Comparison of ENCODE assay signal across 24 mouse cellular contexts in the genomic region with DNA sequence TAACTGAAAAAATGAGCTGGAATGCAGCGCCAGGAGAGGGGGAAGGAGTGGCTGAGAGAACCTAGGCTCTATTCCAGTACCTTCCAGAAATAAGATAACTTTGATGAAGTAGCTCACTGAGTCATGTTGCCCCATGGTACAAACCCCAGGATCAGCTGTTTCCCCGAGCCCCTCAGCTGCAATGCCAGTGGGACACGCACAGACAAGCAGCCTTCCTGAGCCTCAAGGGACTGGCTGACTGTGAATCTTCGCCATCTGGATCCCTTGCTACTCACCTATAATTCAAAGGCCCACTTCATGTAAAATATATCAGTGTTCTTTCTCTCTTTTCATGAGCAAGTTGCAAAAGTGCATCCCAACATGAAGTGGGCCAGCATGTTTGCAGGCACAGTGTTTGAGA.
A peak's percentile ranks its signal among the peaks of the same experiment; 100 is the strongest.
DNase-seq lines count a peak whose midpoint lies in the region; ATAC-seq and TF ChIP-seq lines count a peak whose summit lies in the region.
"Had no signal": no experiment of that assay in that cellular context is flagged by ENCODE, and none has a peak within 500 bp of the region (broad histone marks: within the 10 kb centered on the region; RNA-seq: fewer than 3 reads in every experiment).

No protein-coding gene starts in this region.

- H3K27me3 ChIP-seq in embryonic facial prominence, embryonic 14.5 days (replicated peaks; ENCODE audit: control insufficient read depth, insufficient read depth, low read length): no peaks in the 10 kb centered on the region
- no peaks in the 10 kb centered on the region for H3K27me3 ChIP-seq in embryonic facial prominence, embryonic 10.5 days (replicated peaks; ENCODE audit: low read depth, poor library complexity, severe bottlenecking)
- no peaks in the 10 kb centered on the region for H3K27me3 ChIP-seq in midbrain, embryonic 11.5 days (ENCODE audit: control insufficient read depth, insufficient read depth, low read length)
- no peaks in the 10 kb centered on the region for H3K27me3 ChIP-seq in midbrain, postnatal 0 days (ENCODE audit: insufficient read depth, low read length)
- H3K27me3 ChIP-seq: CH12.LX had no signal

- peak; percentile 57; the same call in 1 of the 2 replicates for ATAC-seq in embryonic facial prominence, embryonic 14.5 days (ENCODE audit: low read depth)
- ATAC-seq in frontal cortex, adult (ENCODE audit: low TSS enrichment): peak; percentile 41; the same call in 1 of the 2 replicates
- no peak for ATAC-seq in midbrain, embryonic 11.5 days (ENCODE audit: low FRiP score)
- no peak for ATAC-seq in midbrain, postnatal 0 days (ENCODE audit: low FRiP score)
- ATAC-seq in cerebellum, adult (ENCODE audit: insufficient number of reproducible peaks, low FRiP score, low TSS enrichment): no peak
- ATAC-seq: activated CD4-positive, CD25-positive, alpha-beta regulatory T cell, adult 4 months; CD4-positive, CD25-positive, alpha-beta regulatory T cell, adult 4 months; Patski had no signal

- peak; percentile 34 for DNase-seq in embryonic facial prominence, embryonic 14.5 days (ENCODE audit: low spot score)
- DNase-seq in embryonic facial prominence, embryonic 10.5 days (ENCODE audit: low spot score): no peak
- DNase-seq in frontal cortex, postnatal 14 days (ENCODE audit: low spot score in 2 of 2): no peak
- peak; percentile 73 for DNase-seq in midbrain, embryonic 11.5 days (ENCODE audit: low spot score, missing footprints)
- DNase-seq in midbrain, postnatal 0 days (ENCODE audit: low spot score): no peak
- DNase-seq in brain, adult 2 months (ENCODE audit: low read depth, low spot score): peak; percentile 3
- DNase-seq: adrenal gland, adult 2 months; adrenal gland, adult 8-10 months; adrenal gland, postnatal 10 days; adrenal gland, postnatal 14 days; adrenal gland, postnatal 25 days; adrenal gland, postnatal 36 days; B cell, adult 2 months; cerebellum, adult 11 months; cerebellum, adult 11-12 months; cerebellum, adult 18-20 months; cerebellum, adult 2 months had no signal

- no peak overlapping the region for H3K4me3 ChIP-seq in embryonic facial prominence, embryonic 14.5 days (ENCODE audit: low read depth, low read length)
- H3K4me3 ChIP-seq in embryonic facial prominence, embryonic 10.5 days: no peak overlapping the region
- no peak overlapping the region for H3K4me3 ChIP-seq in midbrain, embryonic 11.5 days (ENCODE audit: low read depth, low read length)
- H3K4me3 ChIP-seq in midbrain, postnatal 0 days (ENCODE audit: low read depth, low read length): no peak overlapping the region

- no peak for TF ChIP-seq CTCF in midbrain, postnatal 0 days (IDR thresholded peaks at IDR 0.05)

- no peaks in the 10 kb centered on the region for H3K4me1 ChIP-seq in embryonic facial prominence, embryonic 14.5 days (ENCODE audit: control insufficient read depth, insufficient read depth, low read length)
- H3K4me1 ChIP-seq in embryonic facial prominence, embryonic 10.5 days: 0 out of 2 replicates have a peak, but pooled peaks cover 2% of the 10 kb centered on the region
- no peaks in the 10 kb centered on the region for H3K4me1 ChIP-seq in midbrain, embryonic 11.5 days (ENCODE audit: control insufficient read depth, insufficient read depth, low read length)
- no peaks in the 10 kb centered on the region for H3K4me1 ChIP-seq in midbrain, postnatal 0 days (ENCODE audit: insufficient read depth, low read length)

- no peak overlapping the region for H3K27ac ChIP-seq in embryonic facial prominence, embryonic 14.5 days (replicated peaks; ENCODE audit: low read depth, low read length)
- H3K27ac ChIP-seq in embryonic facial prominence, embryonic 10.5 days (replicated peaks): no peak overlapping the region
- H3K27ac ChIP-seq in midbrain, embryonic 11.5 days (ENCODE audit: low read depth, low read length): no peak overlapping the region
- H3K27ac ChIP-seq in midbrain, postnatal 0 days (ENCODE audit: low read depth, low read length): no peak overlapping the region

- H3K4me2 ChIP-seq in embryonic facial prominence, embryonic 14.5 days (ENCODE audit: low read depth, low read length): no peak overlapping the region
- H3K4me2 ChIP-seq in midbrain, embryonic 11.5 days: no peak overlapping the region
- H3K4me2 ChIP-seq in midbrain, postnatal 0 days (ENCODE audit: low read depth, low read length, poor library complexity, severe bottlenecking): no peak overlapping the region

- 73% methylated on average over 4 of the region's 4 CpGs for WGBS in embryonic facial prominence, embryonic 14.5 days
- 81% methylated on average over 4 of the region's 4 CpGs for WGBS in embryonic facial prominence, embryonic 10.5 days
- WGBS in midbrain, embryonic 11.5 days: 89% methylated on average over 4 of the region's 4 CpGs
- WGBS in midbrain, postnatal 0 days: 80% methylated on average over 4 of the region's 4 CpGs

- no peaks in the 10 kb centered on the region for H3K9me3 ChIP-seq in embryonic facial prominence, embryonic 14.5 days (ENCODE audit: control insufficient read depth, low read length)
- H3K9me3 ChIP-seq in embryonic facial prominence, embryonic 10.5 days: no peaks in the 10 kb centered on the region
- H3K9me3 ChIP-seq in midbrain, embryonic 11.5 days (ENCODE audit: control insufficient read depth, low read length): no peaks in the 10 kb centered on the region
- no peaks in the 10 kb centered on the region for H3K9me3 ChIP-seq in midbrain, postnatal 0 days (ENCODE audit: low read length)

- H3K36me3 ChIP-seq in embryonic facial prominence, embryonic 14.5 days (ENCODE audit: control insufficient read depth, insufficient read depth, low read length): no peaks in the 10 kb centered on the region
- H3K36me3 ChIP-seq in embryonic facial prominence, embryonic 10.5 days (replicated peaks): no peaks in the 10 kb centered on the region
- no peaks in the 10 kb centered on the region for H3K36me3 ChIP-seq in midbrain, embryonic 11.5 days (ENCODE audit: control insufficient read depth, insufficient read depth, low read length)
- no peaks in the 10 kb centered on the region for H3K36me3 ChIP-seq in midbrain, postnatal 0 days (ENCODE audit: insufficient read depth, low read length)
- H3K36me3 ChIP-seq: G1E had no signal

- no peak overlapping the region for H3K9ac ChIP-seq in embryonic facial prominence, embryonic 14.5 days (ENCODE audit: low read depth, low read length)
- H3K9ac ChIP-seq in midbrain, embryonic 11.5 days (ENCODE audit: low read length): no peak overlapping the region
- H3K9ac ChIP-seq in midbrain, postnatal 0 days (replicated peaks; ENCODE audit: low read length, poor library complexity, severe bottlenecking): no peak overlapping the region

Comparison
In these comparisons a context has a peak if more than half of its experiments do, and no peak if none do; other contexts are left out.
1. DNase-seq: peak in embryonic facial prominence, embryonic 14.5 days (single experiment), midbrain, embryonic 11.5 days (single experiment) and brain, adult 2 months (single experiment); none in embryonic facial prominence, embryonic 10.5 days (single experiment), frontal cortex, postnatal 14 days (0 of 2) and midbrain, postnatal 0 days (single experiment).
2. ATAC-seq: peak in embryonic facial prominence, embryonic 14.5 days (single experiment) and frontal cortex, adult (single experiment); none in midbrain, embryonic 11.5 days (single experiment), midbrain, postnatal 0 days (single experiment) and cerebellum, adult (single experiment).